Mouse (Mus musculus) kidney, embryonic 14.5 days (tissue): ENCODE results near the gene Minar1. TPM values are rescaled to one million over a fixed set of nuclear protein-coding genes. Genes with fewer than 3 reads are reported as not detected.

Source experiments
- ATAC-seq: fragments of 200-750 bp; cut with Nextera tagmentation; 2 replicates; pipeline ENCODE4 v1.8.0; 2017; ENCODE audit warnings: moderate number of reproducible peaks, mild to moderate bottlenecking, moderate TSS enrichment, moderate library complexity; ENCODE audit not compliant: low FRiP score, low TSS enrichment
- H3K27ac ChIP-seq: fragments of 300-500 bp; sonication (generic); 2 replicates; pipeline ENCODE4 v1.5.1; 2014; ENCODE audit warnings: low read depth, mild to moderate bottlenecking, low read length, moderate library complexity, mixed read lengths
- H3K27me3 ChIP-seq: fragments of 300-500 bp; sonication (generic); 2 replicates; pipeline ENCODE4 v1.6.1; 2014; ENCODE audit warnings: mild to moderate bottlenecking, low read length; ENCODE audit not compliant: control insufficient read depth, insufficient read depth
- H3K36me3 ChIP-seq: fragments of 300-500 bp; sonication (generic); 2 replicates; pipeline ENCODE4 v1.6.1; 2014; ENCODE audit warnings: low read length, mixed read lengths; ENCODE audit not compliant: control insufficient read depth, insufficient read depth
- H3K4me1 ChIP-seq: fragments of 300-500 bp; sonication (generic); 2 replicates; pipeline ENCODE4 v1.6.1; 2014; ENCODE audit warnings: low read length, mixed read lengths; ENCODE audit not compliant: control insufficient read depth, insufficient read depth
- H3K4me2 ChIP-seq: fragments of 300-500 bp; sonication (generic); replicated peaks from 2 replicates; pipeline ENCODE4 v1.6.1; 2014; ENCODE audit warnings: low read depth, mild to moderate bottlenecking, low read length
- H3K4me3 ChIP-seq: fragments of 300-500 bp; sonication (generic); 2 replicates; pipeline ENCODE4 v1.5.1; 2014; ENCODE audit warnings: mild to moderate bottlenecking, low read length
- H3K9ac ChIP-seq: fragments of 300-500 bp; sonication (generic); 2 replicates; pipeline ENCODE4 v1.6.1; 2014; ENCODE audit warnings: low read depth, mild to moderate bottlenecking, low read length, moderate library complexity
- H3K9me3 ChIP-seq: fragments of 300-500 bp; sonication (generic); 2 replicates; pipeline ENCODE4 v1.6.1; 2016; ENCODE audit warnings: low read length; ENCODE audit not compliant: control insufficient read depth
- WGBS: fragments of 180-500 bp; shearing (Covaris S2); extraction: QIAGEN DNeasy Blood & Tissue Kit; methylation state at CpG from one replicate; pipeline ENCODE4 v1.1.7; 2014; 5-methylcytosine and 5-hydroxymethylcytosine counted together
- polyA plus RNA-seq: library from polyadenylated mRNA; unstranded; fragments of >200 nt; fragmentation: Nextera tagmentation; extraction: Ambion mirVana; gene quantifications from 2 replicates; pipeline ENCODE4 v1.2.1, GENCODE M21; 2014

Gene Minar1
- polyA plus RNA-seq = 0.08 and 0.11 TPM in 2 replicates

- Histone ChIP-seq H3K27ac (no peak within 1 kb of the TSS), H3K9me3 (no peaks in the 10 kb centered on the region), H3K36me3 (no peaks in the 10 kb centered on the region), H3K4me3 (peak within 1 kb of the TSS; percentile 37), H3K27me3 (peaks cover 29% of the 10 kb centered on the region), H3K4me1 (peaks cover 7% of the 10 kb centered on the region; the same call in 1 of the 2 replicates), H3K9ac (no peak within 1 kb of the TSS; the same call in 1 of the 2 replicates), H3K4me2 (peak within 1 kb of the TSS; percentile 88)
- ATAC-seq = peak; percentile 87
- WGBS = 1% methylated on average over 27 of the region's 27 CpGs
Measured at GRCm38 (mm10) chr9:89623006-89623760, at the start of gene Minar1. Gene Minar1, minus strand, starts transcription at chr9:89623125.

- no peak overlapping the region for H3K9ac ChIP-seq
- no peaks in the 10 kb centered on the region for H3K27me3 ChIP-seq
- no peak overlapping the region for H3K4me3 ChIP-seq
- ATAC-seq = no peak
- H3K9me3 ChIP-seq = no peaks in the 10 kb centered on the region
- no peaks in the 10 kb centered on the region for H3K36me3 ChIP-seq
- no peak overlapping the region for H3K4me2 ChIP-seq
- no peaks in the 10 kb centered on the region for H3K4me1 ChIP-seq
- 79% methylated on average over 4 of the region's 4 CpGs for WGBS
- H3K27ac ChIP-seq = no peak overlapping the region
Measured at GRCm38 (mm10) chr9:89669878-89670277, 47.0 kb upstream of the Minar1 start.

- 73% methylated on average over 4 of the region's 4 CpGs for WGBS
Measured at GRCm38 (mm10) chr9:89667306-89667942, 44.5 kb upstream of the Minar1 start.

GRCm38 (mm10) chr9:89650913-89651312 is 28.0 kb upstream of the Minar1 start:
- Histone ChIP-seq H3K36me3 (no peaks in the 10 kb centered on the region), H3K9me3 (no peaks in the 10 kb centered on the region), H3K4me2 (no peak overlapping the region), H3K4me1 (no peaks in the 10 kb centered on the region), H3K4me3 (no peak overlapping the region), H3K27me3 (no peaks in the 10 kb centered on the region), H3K27ac (no peak overlapping the region), H3K9ac (no peak overlapping the region)
- WGBS = 85% methylated on average over 6 of the region's 6 CpGs
- ATAC-seq = no peak

More at GRCm38 (mm10) chr9:89667306-89667942, 44.5 kb upstream of the Minar1 start:
- Histone ChIP-seq H3K4me2 (no peak overlapping the region), H3K9ac (no peak overlapping the region), H3K9me3 (no peaks in the 10 kb centered on the region), H3K27ac (no peak overlapping the region), H3K36me3 (no peaks in the 10 kb centered on the region), H3K4me3 (no peak overlapping the region), H3K4me1 (no peaks in the 10 kb centered on the region), H3K27me3 (no peaks in the 10 kb centered on the region)
- no peak for ATAC-seq

- Histone ChIP-seq H3K4me2 (no peak overlapping the region), H3K27me3 (no peaks in the 10 kb centered on the region), H3K36me3 (no peaks in the 10 kb centered on the region), H3K4me1 (no peaks in the 10 kb centered on the region), H3K9ac (no peak overlapping the region), H3K4me3 (no peak overlapping the region), H3K9me3 (no peaks in the 10 kb centered on the region), H3K27ac (no peak overlapping the region)
- ATAC-seq = no peak
- WGBS = 87% methylated on average over 3 of the region's 3 CpGs
Measured at GRCm38 (mm10) chr9:89637453-89637852, 14.5 kb upstream of the Minar1 start.

- Histone ChIP-seq H3K9ac (no peak overlapping the region; the same call in 1 of the 2 replicates), H3K36me3 (no peaks in the 10 kb centered on the region), H3K4me2 (peak overlapping the region; percentile 88), H3K9me3 (no peaks in the 10 kb centered on the region), H3K4me3 (peak overlapping the region; percentile 37), H3K27ac (no peak overlapping the region), H3K4me1 (peaks cover 7% of the 10 kb centered on the region; the same call in 1 of the 2 replicates), H3K27me3 (peaks cover 29% of the 10 kb centered on the region)
- ATAC-seq = peak; percentile 70; the same call in 1 of the 2 replicates
- 2% methylated on average over 41 of the region's 42 CpGs for WGBS
Measured at GRCm38 (mm10) chr9:89622296-89623005, 474 bp downstream of the Minar1 start.

GRCm38 (mm10) chr9:89621750-89622149 is 1.2 kb downstream of the Minar1 start:
- H3K27me3 ChIP-seq = peaks cover 29% of the 10 kb centered on the region
- no peak overlapping the region for H3K27ac ChIP-seq
- no peak overlapping the region; the same call in 1 of the 2 replicates for H3K4me2 ChIP-seq
- H3K9me3 ChIP-seq = no peaks in the 10 kb centered on the region
- H3K4me1 ChIP-seq = peaks cover 7% of the 10 kb centered on the region; the same call in 1 of the 2 replicates
- ATAC-seq = no peak
- H3K36me3 ChIP-seq = no peaks in the 10 kb centered on the region
- WGBS = 3% methylated on average over 11 of the region's 11 CpGs
- no peak overlapping the region for H3K4me3 ChIP-seq
- H3K9ac ChIP-seq = no peak overlapping the region

GRCm38 (mm10) chr9:89620347-89620746 is 2.6 kb downstream of the Minar1 start:
- Histone ChIP-seq H3K27me3 (peaks cover 29% of the 10 kb centered on the region), H3K4me1 (peaks cover 7% of the 10 kb centered on the region; the same call in 1 of the 2 replicates), H3K36me3 (no peaks in the 10 kb centered on the region), H3K9ac (no peak overlapping the region), H3K4me2 (no peak overlapping the region), H3K4me3 (no peak overlapping the region), H3K9me3 (no peaks in the 10 kb centered on the region), H3K27ac (no peak overlapping the region)
- ATAC-seq = no peak
- 25% methylated on average over 6 of the region's 6 CpGs for WGBS
